Mouse (Mus musculus): ENCODE results near the gene Dnah6. TPM values are rescaled to one million over a fixed set of nuclear protein-coding genes. Genes with fewer than 3 reads are reported as not detected.

The Dnah6 gene
- polyA plus RNA-seq, 1 experiment from 2014 or later: 0.01 TPM

DNA sequence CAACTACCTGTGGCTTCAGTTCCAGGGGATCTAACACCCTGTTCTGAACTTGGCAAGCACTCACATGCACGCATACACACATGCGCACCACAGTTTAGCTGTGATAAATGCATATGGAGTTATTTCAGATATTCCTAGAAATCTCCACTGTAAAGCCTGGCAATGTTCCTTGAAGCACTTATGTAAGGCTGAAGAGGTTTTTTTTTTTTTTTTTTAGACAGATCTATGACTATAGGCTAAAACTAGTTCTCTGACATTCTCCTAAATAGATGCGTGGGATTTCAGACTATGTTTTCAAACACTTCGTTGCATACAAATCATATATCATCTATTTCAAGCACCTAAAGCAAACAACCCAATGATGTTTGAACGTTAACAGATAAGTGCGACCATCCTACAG, 166.6 kb downstream of the Dnah6 start:
- Histone ChIP-seq H3K4me2 (no peak overlapping the region), H3K27ac (ENCODE audit: low read depth, low read length) (no peak overlapping the region), H3K27me3 (replicated peaks; ENCODE audit: control insufficient read depth, insufficient read depth, low read length) (no peaks in the 10 kb centered on the region), H3K4me1 (replicated peaks; ENCODE audit: control insufficient read depth, insufficient read depth, low read length) (no peaks in the 10 kb centered on the region), H3K9me3 (ENCODE audit: control insufficient read depth, low read length) (peaks cover 2% of the 10 kb centered on the region; the same call in 1 of the 2 replicates), H3K36me3 (ENCODE audit: control insufficient read depth, insufficient read depth, low read length) (no peaks in the 10 kb centered on the region), H3K9ac (ENCODE audit: low read depth, low read length) (no peak overlapping the region), H3K4me3 (ENCODE audit: low read depth, low read length) (no peak overlapping the region)
- WGBS: 83% methylated on average over 6 of the region's 6 CpGs
- ATAC-seq (replicated peaks; ENCODE audit: low FRiP score): no peak
- DNase-seq (ENCODE audit: low spot score): no peak

DNA sequence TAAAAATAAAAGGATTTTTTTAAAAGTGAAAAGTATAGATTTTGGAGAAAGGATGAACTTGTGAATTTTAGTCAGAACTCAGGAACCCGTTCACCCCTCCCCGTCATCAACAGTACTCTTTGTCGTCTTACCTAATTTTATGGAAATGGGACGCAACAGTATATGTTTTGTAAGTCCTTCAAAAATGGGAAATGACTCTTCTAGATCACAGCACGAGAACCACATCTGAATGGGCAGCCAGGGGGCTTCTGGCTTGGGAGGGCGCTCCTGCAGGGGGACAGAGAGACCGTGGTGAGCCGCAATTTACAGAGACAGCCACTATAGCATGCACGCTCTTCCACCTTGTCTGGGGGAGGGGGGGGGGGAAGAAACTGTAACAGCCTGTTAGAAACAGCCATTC, 167.9 kb downstream of the Dnah6 start:
- Histone ChIP-seq H3K27ac (ENCODE audit: low read depth, low read length) (no peak overlapping the region), H3K27me3 (replicated peaks; ENCODE audit: control insufficient read depth, insufficient read depth, low read length) (no peaks in the 10 kb centered on the region), H3K9me3 (ENCODE audit: control insufficient read depth, low read length) (peaks cover 2% of the 10 kb centered on the region; the same call in 1 of the 2 replicates), H3K4me2 (no peak overlapping the region), H3K4me3 (ENCODE audit: low read depth, low read length) (no peak overlapping the region), H3K9ac (ENCODE audit: low read depth, low read length) (no peak overlapping the region), H3K4me1 (replicated peaks; ENCODE audit: control insufficient read depth, insufficient read depth, low read length) (no peaks in the 10 kb centered on the region), H3K36me3 (ENCODE audit: control insufficient read depth, insufficient read depth, low read length) (no peaks in the 10 kb centered on the region)
- no peak for ATAC-seq (replicated peaks; ENCODE audit: low FRiP score)
- DNase-seq (ENCODE audit: low spot score): no peak
- WGBS: 88% methylated on average over 9 of the region's 9 CpGs

DNA sequence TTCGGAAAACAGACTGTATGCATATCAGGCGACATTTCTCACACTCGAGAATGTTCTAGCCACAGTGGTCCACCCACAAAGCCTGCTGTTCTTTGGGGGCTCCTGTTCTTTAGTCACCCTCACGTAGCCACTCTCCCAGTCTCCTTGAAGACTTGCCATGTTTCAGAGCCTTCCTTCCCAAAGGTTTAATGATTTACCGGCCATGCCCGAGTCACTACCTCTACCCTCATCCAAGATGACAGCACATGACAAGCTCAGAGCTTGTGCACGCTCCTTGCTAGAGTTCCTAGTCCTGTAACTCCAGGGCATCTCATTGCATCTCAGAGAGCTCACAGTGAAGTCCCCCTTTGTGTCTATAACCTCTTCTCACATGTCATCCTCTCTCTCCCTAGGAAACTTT, 174.2 kb downstream of the Dnah6 start:
- no peak overlapping the region for H3K9ac ChIP-seq (ENCODE audit: low read depth, low read length)
- H3K4me1 ChIP-seq (replicated peaks; ENCODE audit: control insufficient read depth, insufficient read depth, low read length): no peaks in the 10 kb centered on the region
- H3K9me3 ChIP-seq (ENCODE audit: control insufficient read depth, low read length): no peaks in the 10 kb centered on the region
- no peak overlapping the region for H3K4me3 ChIP-seq (ENCODE audit: low read depth, low read length)
- no peak overlapping the region for H3K27ac ChIP-seq (ENCODE audit: low read depth, low read length)
- H3K27me3 ChIP-seq (replicated peaks; ENCODE audit: control insufficient read depth, insufficient read depth, low read length): no peaks in the 10 kb centered on the region
- DNase-seq (ENCODE audit: low spot score) (no peak), ATAC-seq (replicated peaks; ENCODE audit: low FRiP score) (no peak)
- H3K36me3 ChIP-seq (ENCODE audit: control insufficient read depth, insufficient read depth, low read length): no peaks in the 10 kb centered on the region
- WGBS: 72% methylated on average over 7 of the region's 7 CpGs
- no peak overlapping the region for H3K4me2 ChIP-seq

DNA sequence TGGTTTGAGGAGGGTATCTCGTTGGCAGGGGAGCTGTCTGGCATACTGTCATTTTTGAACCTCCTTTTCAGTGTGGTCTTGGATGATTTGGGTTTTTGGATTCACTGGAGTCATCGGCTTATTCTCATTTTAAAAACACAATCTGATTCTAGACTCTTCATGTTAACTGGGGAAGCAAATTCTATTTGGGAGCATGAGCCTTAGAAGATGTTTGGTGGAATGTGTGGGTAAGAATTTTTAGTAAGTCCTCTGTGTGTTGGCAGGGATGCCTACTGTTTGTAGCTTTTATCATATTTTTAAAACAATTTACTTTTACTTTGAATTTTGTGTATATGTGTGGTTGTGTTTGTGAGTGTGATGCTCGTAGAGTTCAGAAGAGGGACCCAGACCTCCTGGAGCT, 175.5 kb downstream of the Dnah6 start:
- Histone ChIP-seq H3K36me3 (ENCODE audit: control insufficient read depth, insufficient read depth, low read length) (no peaks in the 10 kb centered on the region), H3K4me1 (replicated peaks; ENCODE audit: control insufficient read depth, insufficient read depth, low read length) (no peaks in the 10 kb centered on the region), H3K9ac (ENCODE audit: low read depth, low read length) (no peak overlapping the region), H3K4me3 (ENCODE audit: low read depth, low read length) (no peak overlapping the region), H3K27ac (ENCODE audit: low read depth, low read length) (no peak overlapping the region), H3K9me3 (ENCODE audit: control insufficient read depth, low read length) (no peaks in the 10 kb centered on the region), H3K4me2 (no peak overlapping the region), H3K27me3 (replicated peaks; ENCODE audit: control insufficient read depth, insufficient read depth, low read length) (no peaks in the 10 kb centered on the region)
- ATAC-seq (replicated peaks; ENCODE audit: low FRiP score) (no peak), DNase-seq (ENCODE audit: low spot score) (no peak)
- WGBS: 80% methylated on average over 3 of the region's 3 CpGs

DNA sequence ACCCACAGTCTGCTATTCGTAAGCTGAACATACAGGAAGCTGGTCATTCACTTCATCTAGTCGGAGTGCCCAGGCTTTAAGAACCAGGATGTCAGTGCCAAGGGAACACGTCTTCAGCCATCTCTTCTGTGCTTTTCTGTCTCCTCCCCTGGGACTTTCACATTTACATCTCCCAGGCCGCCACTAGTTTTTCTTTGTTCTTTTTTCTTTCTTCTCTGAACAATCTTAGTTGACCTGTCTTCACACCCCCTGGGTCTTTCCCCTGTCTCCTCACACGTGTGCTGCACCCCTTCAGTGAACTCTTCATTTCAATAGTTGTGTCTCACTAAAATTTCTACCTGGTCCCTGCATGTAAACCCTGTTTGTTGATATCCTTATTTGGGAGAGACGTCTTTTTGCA, 179.2 kb downstream of the Dnah6 start:
- no peaks in the 10 kb centered on the region for H3K27me3 ChIP-seq (replicated peaks; ENCODE audit: control insufficient read depth, insufficient read depth, low read length)
- no peak overlapping the region for H3K4me3 ChIP-seq (ENCODE audit: low read depth, low read length)
- no peak overlapping the region for H3K4me2 ChIP-seq
- H3K27ac ChIP-seq (ENCODE audit: low read depth, low read length): no peak overlapping the region
- no peaks in the 10 kb centered on the region for H3K4me1 ChIP-seq (replicated peaks; ENCODE audit: control insufficient read depth, insufficient read depth, low read length)
- no peak overlapping the region for H3K9ac ChIP-seq (ENCODE audit: low read depth, low read length)
- WGBS: 73% methylated on average over 6 of the region's 6 CpGs
- ATAC-seq (replicated peaks; ENCODE audit: low FRiP score) (no peak), DNase-seq (ENCODE audit: low spot score) (no peak)
- no peaks in the 10 kb centered on the region for H3K9me3 ChIP-seq (ENCODE audit: control insufficient read depth, low read length)
- no peaks in the 10 kb centered on the region for H3K36me3 ChIP-seq (ENCODE audit: control insufficient read depth, insufficient read depth, low read length)

DNA sequence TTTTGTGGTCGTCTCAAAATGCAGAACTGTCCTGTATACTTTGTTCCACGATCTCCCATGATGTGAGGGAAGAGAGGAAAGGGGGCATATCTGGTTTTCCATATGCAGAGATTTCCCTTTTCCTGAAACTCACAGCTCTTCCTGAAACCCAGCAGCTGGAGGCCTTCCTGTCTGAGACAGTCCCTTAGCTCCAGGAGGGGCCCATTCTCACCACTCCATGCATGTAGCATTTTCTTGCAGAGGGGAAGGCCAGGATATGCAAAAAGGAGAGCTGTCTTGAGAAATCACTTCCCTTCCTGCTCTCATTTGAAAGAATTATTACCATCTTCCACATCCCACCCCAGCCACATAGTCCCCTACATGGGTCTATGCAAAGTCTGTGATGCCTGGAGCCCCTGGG, 183.2 kb downstream of the Dnah6 start:
- Histone ChIP-seq H3K9ac (ENCODE audit: low read depth, low read length) (no peak overlapping the region), H3K27ac (ENCODE audit: low read depth, low read length) (no peak overlapping the region), H3K4me1 (replicated peaks; ENCODE audit: control insufficient read depth, insufficient read depth, low read length) (no peaks in the 10 kb centered on the region), H3K4me2 (no peak overlapping the region), H3K27me3 (replicated peaks; ENCODE audit: control insufficient read depth, insufficient read depth, low read length) (no peaks in the 10 kb centered on the region), H3K36me3 (ENCODE audit: control insufficient read depth, insufficient read depth, low read length) (no peaks in the 10 kb centered on the region), H3K4me3 (ENCODE audit: low read depth, low read length) (no peak overlapping the region), H3K9me3 (ENCODE audit: control insufficient read depth, low read length) (no peaks in the 10 kb centered on the region)
- no peak for ATAC-seq (replicated peaks; ENCODE audit: low FRiP score)
- 53% methylated on average over 2 of the region's 2 CpGs for WGBS
- DNase-seq (ENCODE audit: low spot score): no peak

DNA sequence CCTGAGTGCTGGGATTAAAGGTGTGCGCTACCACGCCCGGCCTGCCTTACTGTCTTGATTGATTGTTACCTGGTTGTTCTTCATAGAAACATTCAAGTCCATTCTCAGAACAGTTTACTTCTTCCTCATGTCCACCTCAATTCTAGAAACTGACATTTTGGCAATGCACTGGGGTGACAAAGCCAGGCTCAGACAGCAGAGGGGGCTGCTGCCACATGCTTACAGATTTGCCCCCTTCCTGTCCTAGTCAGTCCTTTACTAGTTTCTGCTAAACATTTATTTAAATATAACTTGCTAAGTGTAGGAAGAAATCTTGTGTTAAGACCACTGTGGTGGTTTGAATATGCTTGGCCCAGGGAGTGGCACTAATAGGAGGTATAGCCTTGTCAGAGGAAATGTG, 192.6 kb downstream of the Dnah6 start:
- no peak overlapping the region for H3K4me3 ChIP-seq (ENCODE audit: low read depth, low read length)
- no peak for ATAC-seq (replicated peaks; ENCODE audit: low FRiP score)
- no peaks in the 10 kb centered on the region for H3K27me3 ChIP-seq (replicated peaks; ENCODE audit: control insufficient read depth, insufficient read depth, low read length)
- WGBS: 97% methylated on average over 3 of the region's 3 CpGs
- H3K9me3 ChIP-seq (ENCODE audit: control insufficient read depth, low read length): no peaks in the 10 kb centered on the region
- no peaks in the 10 kb centered on the region for H3K4me1 ChIP-seq (replicated peaks; ENCODE audit: control insufficient read depth, insufficient read depth, low read length)
- no peak overlapping the region for H3K4me2 ChIP-seq
- DNase-seq (ENCODE audit: low spot score): no peak
- H3K27ac ChIP-seq (ENCODE audit: low read depth, low read length): no peak overlapping the region
- no peak overlapping the region for H3K9ac ChIP-seq (ENCODE audit: low read depth, low read length)
- H3K36me3 ChIP-seq (ENCODE audit: control insufficient read depth, insufficient read depth, low read length): no peaks in the 10 kb centered on the region

DNA sequence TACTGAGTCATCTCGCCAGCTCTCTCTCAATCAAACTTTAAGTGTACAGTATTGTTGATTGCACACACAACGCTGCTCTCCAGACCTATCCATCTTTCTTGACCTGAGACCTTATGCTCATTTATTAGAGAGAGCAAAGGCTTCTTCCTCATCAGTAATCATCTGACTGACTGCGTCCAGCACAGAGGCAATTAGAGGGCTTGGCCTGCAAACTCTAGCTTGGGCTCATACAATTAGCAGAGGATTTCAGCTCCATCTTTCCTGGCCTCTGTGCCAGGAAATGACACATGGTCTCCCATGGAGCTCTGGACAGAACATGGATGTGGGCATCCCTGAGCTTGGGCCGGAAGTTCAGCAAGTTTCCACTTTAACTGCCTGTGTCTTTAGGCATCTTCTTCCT, 193.6 kb downstream of the Dnah6 start:
- Histone ChIP-seq H3K4me3 (ENCODE audit: low read depth, low read length) (no peak overlapping the region), H3K9ac (ENCODE audit: low read depth, low read length) (no peak overlapping the region), H3K36me3 (ENCODE audit: control insufficient read depth, insufficient read depth, low read length) (no peaks in the 10 kb centered on the region), H3K27ac (ENCODE audit: low read depth, low read length) (no peak overlapping the region), H3K9me3 (ENCODE audit: control insufficient read depth, low read length) (no peaks in the 10 kb centered on the region), H3K4me2 (no peak overlapping the region), H3K4me1 (replicated peaks; ENCODE audit: control insufficient read depth, insufficient read depth, low read length) (no peaks in the 10 kb centered on the region), H3K27me3 (replicated peaks; ENCODE audit: control insufficient read depth, insufficient read depth, low read length) (no peaks in the 10 kb centered on the region)
- no peak for ATAC-seq (replicated peaks; ENCODE audit: low FRiP score)
- 77% methylated on average over 4 of the region's 4 CpGs for WGBS
- no peak for DNase-seq (ENCODE audit: low spot score)

DNA sequence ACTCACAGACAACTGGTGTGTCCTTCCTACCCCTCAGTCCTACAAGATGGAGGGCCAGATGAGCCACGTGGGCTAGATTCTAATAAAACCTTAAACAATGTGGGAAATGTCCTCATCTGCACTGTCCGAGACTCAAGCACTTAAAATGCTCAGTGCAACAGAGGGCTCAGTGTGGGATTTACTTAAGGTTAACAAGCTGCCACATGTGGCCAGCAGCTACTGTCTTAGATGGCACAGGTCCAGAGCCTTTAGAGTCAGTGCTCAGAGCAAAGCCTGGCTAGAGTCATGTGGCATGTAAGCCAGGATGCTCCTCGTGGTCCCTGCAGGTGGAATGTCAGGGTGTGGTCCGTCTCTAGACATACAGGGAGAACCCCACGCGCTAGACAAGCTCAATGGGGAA, 194.6 kb downstream of the Dnah6 start:
- ATAC-seq (replicated peaks; ENCODE audit: low FRiP score): no peak
- WGBS: 82% methylated on average over 6 of the region's 6 CpGs

More for the DNA sequence above, 194.6 kb downstream of the Dnah6 start:
- DNase-seq (ENCODE audit: low spot score): no peak
- no peaks in the 10 kb centered on the region for H3K27me3 ChIP-seq (replicated peaks; ENCODE audit: control insufficient read depth, insufficient read depth, low read length)
- no peak overlapping the region for H3K4me2 ChIP-seq
- no peaks in the 10 kb centered on the region for H3K9me3 ChIP-seq (ENCODE audit: control insufficient read depth, low read length)
- H3K36me3 ChIP-seq (ENCODE audit: control insufficient read depth, insufficient read depth, low read length): no peaks in the 10 kb centered on the region
- H3K27ac ChIP-seq (ENCODE audit: low read depth, low read length): no peak overlapping the region
- H3K4me1 ChIP-seq (replicated peaks; ENCODE audit: control insufficient read depth, insufficient read depth, low read length): no peaks in the 10 kb centered on the region
- H3K4me3 ChIP-seq (ENCODE audit: low read depth, low read length): no peak overlapping the region
- no peak overlapping the region for H3K9ac ChIP-seq (ENCODE audit: low read depth, low read length)
